Mouse (Mus musculus) heart, adult 9 months (tissue): Measurements from ENCODE around the gene Nkain1.

Experiments used
- DNase-seq, 2 experiments: peaks; one replicate each; pipeline ENCODE4 v3.0.0; 2022; ENCODE audit warnings: low spot score in 2 of 2

Gene Nkain1

DNA sequence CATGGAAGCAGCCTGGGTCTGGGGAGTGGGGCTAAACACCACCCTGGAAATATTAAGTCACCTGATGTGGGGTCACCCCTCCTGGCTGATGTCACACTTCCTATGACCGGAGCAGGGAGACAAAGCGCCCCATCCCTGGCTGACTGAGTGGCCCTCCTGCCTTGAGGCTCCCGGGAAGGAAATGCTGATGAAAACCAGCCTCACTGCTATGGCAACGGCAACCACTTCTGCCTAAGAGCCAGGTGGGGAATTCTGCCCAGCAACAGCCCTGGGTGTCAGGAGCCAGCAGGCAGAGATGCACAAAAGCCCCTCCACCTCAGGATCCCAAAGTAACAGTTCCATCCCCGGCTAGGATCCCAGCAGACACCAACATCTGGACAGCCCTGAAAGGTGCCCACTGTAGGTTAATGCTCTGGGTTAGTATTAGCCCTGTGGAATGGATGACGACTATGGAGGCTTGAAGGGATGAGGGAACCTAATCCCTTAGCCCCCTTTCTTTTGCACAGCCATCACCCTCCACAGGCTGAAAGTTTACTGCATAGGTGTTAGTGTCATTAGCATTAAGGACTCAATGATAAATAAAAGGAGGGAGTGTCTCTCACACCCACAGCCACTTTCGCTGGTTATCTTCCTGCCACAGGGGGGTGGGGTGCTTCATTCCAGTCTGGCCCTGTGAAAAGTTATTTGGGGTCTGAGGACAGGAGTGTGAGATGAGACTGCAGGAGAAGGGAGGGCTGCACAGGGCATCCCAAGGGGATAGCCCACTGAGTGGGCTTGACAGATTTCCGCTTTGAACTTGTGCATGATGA is 21.5 kb downstream of the Nkain1 start:
- no peak for DNase-seq

GRCm38 (mm10) chr4:130550511-130550910 is 23.5 kb downstream of the Nkain1 start:
- no peak for DNase-seq

- no peak for DNase-seq
Measured at GRCm38 (mm10) chr4:130549189-130549588, 24.8 kb downstream of the Nkain1 start.

GRCm38 (mm10) chr4:130546798-130547562 is 27.0 kb downstream of the Nkain1 start:
- DNase-seq: no peak

DNA sequence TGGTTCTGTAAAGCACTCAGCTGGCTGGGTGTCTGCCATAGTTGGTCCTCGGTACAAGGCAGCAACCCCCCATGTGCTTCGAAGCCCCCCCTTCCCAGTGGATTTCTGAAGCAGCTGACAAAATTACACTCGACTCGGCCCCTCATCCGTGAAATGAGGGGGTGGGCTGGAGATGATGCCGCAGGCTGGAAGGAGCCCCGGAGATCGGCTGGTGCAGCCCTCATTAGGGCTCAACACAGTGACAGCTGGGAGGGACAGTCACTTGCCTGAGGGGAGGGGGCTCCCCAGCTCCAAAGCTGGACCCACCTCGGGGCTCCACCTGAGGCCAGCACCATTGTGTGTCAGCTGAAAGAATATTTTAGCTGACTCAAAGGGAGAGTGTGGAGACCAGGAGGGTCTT is 29.6 kb downstream of the Nkain1 start:
- DNase-seq: no peak

GRCm38 (mm10) chr4:130543121-130543520 is 30.9 kb downstream of the Nkain1 start:
- no peak for DNase-seq

DNA sequence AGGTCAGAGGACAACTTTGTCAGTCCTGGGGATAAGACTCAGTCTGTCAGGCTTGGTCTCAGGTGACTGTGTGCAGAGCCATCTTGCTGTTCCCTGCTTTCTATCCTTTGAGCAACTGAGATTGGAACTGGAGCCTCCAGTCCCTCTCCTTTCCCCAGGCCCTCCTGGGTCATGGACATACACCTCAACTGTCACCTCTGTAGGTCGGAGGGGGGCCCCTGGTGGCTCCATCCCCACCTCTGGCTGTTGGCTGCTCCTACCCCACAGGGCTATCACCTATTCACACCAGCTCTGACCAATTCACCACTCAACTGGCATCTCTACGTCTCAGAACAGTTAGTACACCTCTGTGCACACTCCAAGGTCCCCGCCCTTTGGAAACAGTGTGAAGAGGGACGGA is 33.1 kb downstream of the Nkain1 start:
- DNase-seq: no peak

DNA sequence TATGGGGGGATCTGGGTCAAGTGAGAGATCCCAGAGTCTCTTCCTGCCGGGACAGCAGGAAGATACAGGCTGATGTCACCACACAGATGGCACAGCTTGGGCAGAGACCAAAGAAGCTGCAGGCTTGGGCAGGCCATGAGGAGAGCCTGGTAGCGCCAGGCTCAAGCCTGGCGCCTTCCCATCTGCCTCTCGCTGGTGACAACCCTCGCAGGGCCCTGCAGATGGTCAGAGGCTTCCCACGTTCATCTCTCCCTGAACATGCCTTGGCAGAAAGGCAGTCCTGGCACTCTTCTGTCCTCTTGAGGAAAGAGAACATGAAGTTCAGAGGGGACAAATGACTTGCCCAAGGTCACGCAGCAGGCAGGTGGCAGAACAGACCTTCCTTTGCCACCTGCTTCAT is 34.3 kb downstream of the Nkain1 start:
- DNase-seq: no peak

GRCm38 (mm10) chr4:130539053-130539452 is 34.9 kb downstream of the Nkain1 start:
- DNase-seq: no peak

DNA sequence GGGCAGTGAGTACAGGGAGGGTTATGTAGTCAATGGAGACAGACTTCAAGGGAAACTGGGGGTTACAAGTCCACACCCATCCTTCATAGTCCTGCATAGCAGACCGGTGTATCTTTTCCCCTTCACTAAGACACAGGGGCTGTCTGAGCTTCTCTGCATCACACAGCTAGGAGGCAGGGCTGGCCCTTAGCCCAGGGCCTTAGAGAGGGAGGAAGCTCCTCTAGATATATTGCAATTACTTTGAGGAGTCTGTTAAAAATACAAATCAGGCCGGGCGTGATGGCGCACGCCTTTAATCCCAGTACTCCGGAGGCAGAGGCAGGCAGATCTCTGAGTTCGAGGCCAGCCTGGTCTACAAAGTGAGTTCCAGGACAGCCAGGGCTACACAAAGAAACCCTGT is 36.6 kb downstream of the Nkain1 start:
- no peak for DNase-seq

DNA sequence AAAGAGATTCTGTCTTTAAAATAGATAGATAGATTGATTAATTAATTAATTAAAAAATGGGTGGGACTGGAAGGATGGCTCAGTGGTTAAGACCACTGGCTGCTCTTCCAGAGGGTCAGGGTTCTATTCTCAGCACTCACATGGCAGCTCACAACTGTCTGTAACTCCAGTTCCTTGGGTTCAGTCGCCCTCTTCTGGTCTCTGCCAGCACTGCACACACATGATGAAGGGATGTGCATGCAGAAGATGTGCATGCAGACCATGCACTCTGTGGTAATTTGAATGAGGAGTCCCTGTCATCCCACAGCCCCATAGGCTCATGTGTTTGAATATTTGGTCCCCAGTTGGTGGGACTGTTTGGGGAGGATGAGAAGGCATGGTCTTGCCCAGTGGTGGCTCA is 38.2 kb downstream of the Nkain1 start:
- no peak for DNase-seq

GRCm38 (mm10) chr4:130533975-130534374 is 40.0 kb downstream of the Nkain1 start:
- peak; percentile 50 to 76 for DNase-seq

GRCm38 (mm10) chr4:130532347-130532746 is 41.6 kb downstream of the Nkain1 start:
- no peak for DNase-seq

DNA sequence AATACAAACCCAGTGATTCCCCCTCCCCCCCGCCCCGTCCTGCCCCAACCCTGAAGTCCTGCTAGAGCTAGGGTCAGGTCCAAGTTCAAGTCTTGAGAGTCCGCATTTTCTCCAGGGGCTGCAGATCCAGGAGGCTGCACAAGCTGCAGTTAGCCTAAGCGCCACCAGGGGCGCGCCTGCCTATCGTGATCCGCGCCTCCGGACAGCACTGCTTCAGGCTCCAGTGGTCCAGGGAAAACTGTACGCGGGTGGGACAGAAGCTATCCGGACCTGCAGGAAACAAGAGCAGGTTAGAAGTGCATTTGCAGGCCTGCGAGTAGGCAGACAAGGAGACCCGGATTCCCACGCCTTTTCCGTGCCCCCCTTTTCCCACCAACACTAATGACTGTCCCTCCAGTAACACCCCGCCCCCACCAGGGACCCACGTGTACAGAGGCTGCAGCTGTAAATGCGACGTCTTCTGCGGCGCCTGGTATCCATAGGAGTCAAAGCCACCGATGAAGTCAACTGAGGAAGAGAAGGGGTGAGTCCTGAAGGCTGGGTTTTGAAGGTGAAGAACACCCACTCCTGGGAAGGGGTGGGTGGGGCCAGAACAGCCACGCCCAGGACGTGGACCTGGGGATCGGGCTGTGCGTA is 42.2 kb downstream of the Nkain1 start:
- DNase-seq: peak; percentile 22 to 47

GRCm38 (mm10) chr4:130527804-130528203 is 46.2 kb downstream of the Nkain1 start:
- no peak for DNase-seq

DNA sequence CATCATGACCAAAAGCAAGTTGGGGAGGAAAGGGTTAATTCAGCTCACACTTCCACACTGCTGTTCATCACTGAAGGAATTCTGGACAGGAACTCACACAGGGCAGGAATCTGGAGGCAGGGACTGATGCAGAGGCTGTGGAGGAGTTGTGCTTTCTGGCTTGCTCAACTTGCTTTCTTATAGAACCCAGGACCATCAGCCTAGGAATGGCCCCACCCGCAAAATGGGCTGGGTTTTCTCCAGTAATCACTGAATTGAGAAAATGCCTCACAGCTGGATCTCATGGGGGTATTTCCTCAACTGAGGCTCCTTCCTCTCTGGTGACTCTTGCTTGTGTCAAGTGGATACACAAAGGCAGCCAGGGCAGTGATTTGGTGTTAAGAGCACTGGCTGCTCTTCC is 48.9 kb downstream of the Nkain1 start:
- DNase-seq: no peak

GRCm38 (mm10) chr4:130521466-130521865 is 52.5 kb downstream of the Nkain1 start:
- no peak for DNase-seq

DNA sequence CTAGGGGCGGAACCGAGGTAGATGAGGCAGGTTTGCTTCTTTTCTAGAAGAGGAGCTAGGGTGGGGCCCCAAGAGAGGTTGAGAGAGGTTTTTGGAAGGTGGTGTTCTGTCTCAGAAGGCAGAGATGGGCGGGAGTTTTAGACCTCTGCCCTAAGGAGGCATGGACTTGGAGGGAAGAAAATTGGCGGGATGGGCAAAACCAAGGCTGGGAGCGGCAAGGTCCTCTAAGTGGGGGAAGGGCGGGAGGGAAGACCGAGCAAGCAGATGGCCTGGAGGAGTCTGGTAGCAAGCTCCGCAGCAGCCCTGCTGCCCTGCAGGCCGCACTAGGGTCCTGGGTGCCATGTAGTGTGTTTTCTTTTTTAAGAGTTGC is 53.5 kb downstream of the Nkain1 start:
- no peak for DNase-seq

DNA sequence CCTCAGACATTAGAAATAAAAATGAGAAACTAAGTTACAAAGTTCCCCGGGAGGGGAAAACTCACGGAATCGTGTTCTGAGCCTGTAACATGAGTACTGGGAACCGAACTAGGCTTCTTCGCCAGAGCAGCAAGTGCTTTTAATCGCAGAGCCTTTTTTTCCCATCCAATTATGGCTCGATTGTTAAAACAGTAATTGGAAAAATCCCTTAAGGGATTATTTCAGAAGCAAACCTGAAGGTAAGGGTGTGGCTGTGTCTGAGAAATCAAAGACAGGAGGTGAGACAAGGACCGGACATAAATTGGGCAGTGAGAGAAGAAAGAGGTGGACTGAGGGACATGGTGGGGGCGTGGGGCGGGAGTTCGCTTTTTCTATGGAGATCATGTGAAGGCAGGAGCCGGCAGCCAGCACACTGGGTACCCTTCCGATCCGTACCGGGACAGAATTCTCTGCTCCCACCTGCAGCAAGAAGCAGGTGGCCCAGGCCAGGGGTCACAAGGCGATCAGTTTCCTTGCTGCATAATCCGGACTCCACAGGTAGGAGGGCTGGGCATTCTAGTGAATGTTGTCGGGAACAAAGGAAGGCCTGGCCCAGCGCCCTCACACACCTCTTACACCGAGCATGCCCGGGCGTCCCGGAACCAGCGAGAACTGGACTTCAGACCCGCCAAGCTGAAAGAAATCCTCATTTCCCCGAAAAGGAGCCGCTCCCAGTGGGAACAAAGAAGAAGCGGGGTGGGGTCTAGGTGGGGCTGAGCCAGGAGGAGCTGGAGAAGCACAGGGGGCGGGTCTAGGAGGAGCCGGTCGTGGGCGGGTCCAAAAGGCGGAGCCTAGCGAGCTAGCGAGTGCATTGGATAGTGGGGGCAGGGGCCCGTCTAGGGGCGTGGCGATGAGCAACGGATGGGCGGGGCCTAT is 54.1 kb downstream of the Nkain1 start:
- DNase-seq: peak; percentile 89 to 91

DNA sequence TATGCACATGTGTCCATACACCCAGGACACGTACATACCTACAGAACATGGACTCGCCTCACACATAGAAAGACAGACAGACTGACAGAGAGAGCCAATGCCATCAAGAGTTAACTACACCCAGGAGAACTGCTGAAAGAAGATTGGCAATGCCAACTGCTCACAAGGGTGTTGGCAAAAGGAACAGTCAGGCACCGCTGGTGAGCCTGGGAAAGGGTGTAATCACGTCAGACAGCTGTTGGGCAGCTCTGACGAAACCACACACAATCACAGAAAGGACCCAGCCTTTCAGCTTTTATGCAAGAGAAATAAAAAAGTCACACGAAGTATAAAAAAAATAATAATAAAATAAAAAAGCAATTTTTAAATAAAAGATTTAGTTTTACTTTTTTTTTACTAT is 57.5 kb downstream of the Nkain1 start:
- DNase-seq: no peak
